Mouse (Mus musculus) midbrain, embryonic 16.5 days (tissue): ENCODE measurements around the gene Tpra1. TPM values are rescaled to one million over a fixed set of nuclear protein-coding genes. Genes with fewer than 3 reads are reported as not detected.

ENCODE experiments used
- ATAC-seq: fragments of 200-750 bp; cut with Nextera tagmentation; 2 replicates; pipeline ENCODE4 v1.8.0; 2017; ENCODE audit warnings: moderate TSS enrichment
- H3K27ac ChIP-seq: fragments of 300-500 bp; sonication (generic); 2 replicates; pipeline ENCODE4 v1.5.1; 2014; ENCODE audit warnings: mild to moderate bottlenecking, low read length, mixed read lengths
- H3K27me3 ChIP-seq: fragments of 300-500 bp; sonication (generic); 2 replicates; pipeline ENCODE4 v1.6.1; 2014; ENCODE audit warnings: low read depth, low read length, mixed read lengths; ENCODE audit not compliant: control insufficient read depth, insufficient read depth
- H3K36me3 ChIP-seq: fragments of 300-500 bp; sonication (generic); 2 replicates; pipeline ENCODE4 v1.6.1; 2014; ENCODE audit warnings: mild to moderate bottlenecking, low read length, moderate library complexity, mixed read lengths; ENCODE audit not compliant: control insufficient read depth, insufficient read depth
- H3K4me1 ChIP-seq: fragments of 300-500 bp; sonication (generic); 2 replicates; pipeline ENCODE4 v1.6.1; 2014; ENCODE audit warnings: mild to moderate bottlenecking, low read length, mixed read lengths; ENCODE audit not compliant: control insufficient read depth, insufficient read depth
- H3K4me2 ChIP-seq: fragments of 300-500 bp; sonication (generic); 2 replicates; pipeline ENCODE4 v1.6.1; 2014; ENCODE audit warnings: mild to moderate bottlenecking, low read length, mixed read lengths
- H3K4me3 ChIP-seq: fragments of 300-500 bp; sonication (generic); 2 replicates; pipeline ENCODE4 v1.5.1; 2014; ENCODE audit warnings: low read depth, mild to moderate bottlenecking, low read length, moderate library complexity, mixed read lengths
- H3K9ac ChIP-seq: fragments of 300-500 bp; sonication (generic); 2 replicates; pipeline ENCODE4 v1.6.1; 2014; ENCODE audit warnings: low read depth, low read length, mixed read lengths
- H3K9me3 ChIP-seq: fragments of 300-500 bp; sonication (generic); replicated peaks from 2 replicates; pipeline ENCODE4 v1.6.1; 2014; ENCODE audit warnings: mild to moderate bottlenecking, low read length, mixed read lengths; ENCODE audit not compliant: control insufficient read depth, poor library complexity, severe bottlenecking
- WGBS: fragments of 180-500 bp; shearing (Covaris S2); extraction: QIAGEN DNeasy Blood & Tissue Kit; methylation state at CpG from one replicate; pipeline ENCODE4 v1.1.7; 2014; 5-methylcytosine and 5-hydroxymethylcytosine counted together
- polyA plus RNA-seq: library from polyadenylated mRNA; unstranded; fragments of >200 nt; fragmentation: Nextera tagmentation; extraction: Ambion mirVana; gene quantifications from 2 replicates; pipeline ENCODE4 v1.2.1, GENCODE M21; 2015

Gene Tpra1
- polyA plus RNA-seq, 1 experiment from 2014 or later = 99.6 TPM

GRCm38 (mm10) chr6:88937971-88938663 lies 36.1 kb downstream of the Tpra1 start:
- Histone ChIP-seq H3K4me3 (no peak overlapping the region), H3K9ac (peak overlapping the region; percentile 11; the same call in 1 of the 2 replicates), H3K27ac (peak overlapping the region; percentile 73), H3K4me2 (no peak overlapping the region), H3K9me3 (no peaks in the 10 kb centered on the region), H3K27me3 (no peaks in the 10 kb centered on the region), H3K36me3 (no peaks in the 10 kb centered on the region), H3K4me1 (peaks cover 68% of the 10 kb centered on the region)
- 2% methylated on average over 4 of the region's 4 CpGs for WGBS
- peak; percentile 50 for ATAC-seq

- Histone ChIP-seq H3K27ac (peak overlapping the region; percentile 73), H3K4me3 (no peak overlapping the region), H3K36me3 (no peaks in the 10 kb centered on the region), H3K4me2 (no peak overlapping the region), H3K9me3 (no peaks in the 10 kb centered on the region), H3K27me3 (no peaks in the 10 kb centered on the region), H3K4me1 (peaks cover 74% of the 10 kb centered on the region), H3K9ac (no peak overlapping the region)
- 37% methylated on average over 5 of the region's 5 CpGs for WGBS
- no peak for ATAC-seq
Measured at GRCm38 (mm10) chr6:88938664-88939055, 36.6 kb downstream of the Tpra1 start.

- 27% methylated on average over 12 of the region's 12 CpGs for WGBS
- peaks cover 72% of the 10 kb centered on the region for H3K4me1 ChIP-seq
- no peak for ATAC-seq
- H3K9ac ChIP-seq = peak overlapping the region; percentile 31; the same call in 1 of the 2 replicates
- no peaks in the 10 kb centered on the region for H3K36me3 ChIP-seq
- peak overlapping the region; percentile 28; the same call in 1 of the 2 replicates for H3K27ac ChIP-seq
- no peak overlapping the region for H3K4me2 ChIP-seq
- no peaks in the 10 kb centered on the region for H3K27me3 ChIP-seq
- no peak overlapping the region for H3K4me3 ChIP-seq
- H3K9me3 ChIP-seq = no peaks in the 10 kb centered on the region
Measured at GRCm38 (mm10) chr6:88939281-88940089, 37.4 kb downstream of the Tpra1 start.

- H3K27ac ChIP-seq = no peak overlapping the region; the same call in 1 of the 2 replicates
- no peaks in the 10 kb centered on the region for H3K9me3 ChIP-seq
- no peak for ATAC-seq
- no peak overlapping the region for H3K4me2 ChIP-seq
- no peaks in the 10 kb centered on the region for H3K36me3 ChIP-seq
- H3K27me3 ChIP-seq = no peaks in the 10 kb centered on the region
- no peak overlapping the region for H3K9ac ChIP-seq
- WGBS = 67% methylated on average over 9 of the region's 9 CpGs
- peaks cover 72% of the 10 kb centered on the region for H3K4me1 ChIP-seq
- H3K4me3 ChIP-seq = no peak overlapping the region
Measured at GRCm38 (mm10) chr6:88940090-88940916, 38.3 kb downstream of the Tpra1 start.

- Histone ChIP-seq H3K4me1 (peaks cover 63% of the 10 kb centered on the region), H3K9me3 (no peaks in the 10 kb centered on the region), H3K27ac (peak overlapping the region; percentile 84), H3K36me3 (no peaks in the 10 kb centered on the region), H3K9ac (no peak overlapping the region), H3K27me3 (no peaks in the 10 kb centered on the region), H3K4me3 (no peak overlapping the region), H3K4me2 (no peak overlapping the region)
- ATAC-seq = no peak
- WGBS = 51% methylated on average over 4 of the region's 4 CpGs
Measured at GRCm38 (mm10) chr6:88941628-88942027, 39.6 kb downstream of the Tpra1 start.

GRCm38 (mm10) chr6:88942595-88942994 lies 40.5 kb downstream of the Tpra1 start:
- H3K9ac ChIP-seq = no peak overlapping the region; the same call in 1 of the 2 replicates
- peak; percentile 87 for ATAC-seq
- H3K9me3 ChIP-seq = no peaks in the 10 kb centered on the region
- no peak overlapping the region for H3K4me3 ChIP-seq
- H3K4me2 ChIP-seq = peak overlapping the region; percentile 39
- H3K4me1 ChIP-seq = peaks cover 54% of the 10 kb centered on the region
- H3K27me3 ChIP-seq = no peaks in the 10 kb centered on the region
- H3K36me3 ChIP-seq = no peaks in the 10 kb centered on the region
- 10% methylated on average over 8 of the region's 8 CpGs for WGBS
- peak overlapping the region; percentile 84 for H3K27ac ChIP-seq

- Histone ChIP-seq H3K27ac (peak overlapping the region; percentile 84), H3K4me1 (peaks cover 44% of the 10 kb centered on the region), H3K4me2 (peak overlapping the region; percentile 21; the same call in 1 of the 2 replicates), H3K4me3 (no peak overlapping the region), H3K9me3 (no peaks in the 10 kb centered on the region), H3K9ac (no peak overlapping the region), H3K27me3 (no peaks in the 10 kb centered on the region), H3K36me3 (no peaks in the 10 kb centered on the region)
- WGBS = 63% methylated on average over 6 of the region's 6 CpGs
- ATAC-seq = 0 out of 2 replicates have a peak, but pooled peaks have one; percentile 18
Measured at GRCm38 (mm10) chr6:88943666-88944065, 41.6 kb downstream of the Tpra1 start.

- no peaks in the 10 kb centered on the region for H3K27me3 ChIP-seq
- H3K27ac ChIP-seq = peak overlapping the region; percentile 1; the same call in 1 of the 2 replicates
- no peak for ATAC-seq
- no peaks in the 10 kb centered on the region for H3K36me3 ChIP-seq
- WGBS = 68% methylated on average over 6 of the region's 6 CpGs
- no peak overlapping the region for H3K4me3 ChIP-seq
- H3K4me1 ChIP-seq = peaks cover 24% of the 10 kb centered on the region
- H3K4me2 ChIP-seq = no peak overlapping the region
- no peaks in the 10 kb centered on the region for H3K9me3 ChIP-seq
- H3K9ac ChIP-seq = no peak overlapping the region
Measured at GRCm38 (mm10) chr6:88946442-88946841, 44.4 kb downstream of the Tpra1 start.
